Mouse (Mus musculus) cerebellum, adult 2 months (tissue): ENCODE data around the gene Shroom1. TPM values are rescaled to one million over a fixed set of nuclear protein-coding genes. Genes with fewer than 3 reads are reported as not detected.

Experiments
- DNase-seq, 2 experiments: peaks; one replicate each; pipeline ENCODE4 v3.0.0; 2021
- H3K27ac ChIP-seq: fragments of 200-500 bp; 2 replicates; pipeline ENCODE4 v1.5.1; 2012; ENCODE audit warnings: low read length, control low read depth, inconsistent platforms; ENCODE audit not compliant: insufficient read depth
- H3K27me3 ChIP-seq: fragments of 200-500 bp; 2 replicates; pipeline ENCODE4 v1.6.1; 2012; ENCODE audit warnings: inconsistent platforms, mild to moderate bottlenecking, low read length, moderate library complexity; ENCODE audit not compliant: control insufficient read depth, insufficient read depth
- H3K4me1 ChIP-seq: fragments of 200-500 bp; 2 replicates; pipeline ENCODE4 v1.6.1; 2011; ENCODE audit warnings: low read length; ENCODE audit not compliant: control insufficient read depth, insufficient read depth
- H3K4me3 ChIP-seq: fragments of 200-500 bp; replicated peaks from 2 replicates; pipeline ENCODE3; 2011; ENCODE audit warnings: mild to moderate bottlenecking, low read depth, low read length, control low read depth; ENCODE audit not compliant: insufficient read depth
- CTCF ChIP-seq: fragments of 200-500 bp; IDR thresholded peaks from 2 replicates; pipeline ENCODE4 v1.5.1; 2011; ENCODE audit warnings: low read depth, mild to moderate bottlenecking, control low read depth, low read length, moderate library complexity, borderline replicate concordance; ENCODE audit not compliant: insufficient read depth
- POLR2A ChIP-seq: fragments of 200-500 bp; IDR thresholded peaks from 2 replicates; pipeline ENCODE4 v1.6.1; 2011; ENCODE audit warnings: low read length, control low read depth, borderline replicate concordance; ENCODE audit not compliant: insufficient read depth
- WGBS: fragments of 180-500 bp; shearing (Covaris S2); methylation state at CpG from one replicate; pipeline ENCODE4 v1.1.7; 2018; 5-methylcytosine and 5-hydroxymethylcytosine counted together
- polyA plus RNA-seq: library from polyadenylated mRNA; depleted of rRNA; stranded (reverse); fragments of >200 nt; gene quantifications from 2 replicates; pipeline ENCODE4 v1.2.3, GENCODE M21; 2012

Gene Shroom1
- polyA plus RNA-seq, 1 experiment: 8.8 TPM

GRCm38 (mm10) chr11:53486822-53487594, 30.0 kb downstream of the Shroom1 start:
- WGBS: 28% methylated on average over 27 of the region's 27 CpGs
- Histone ChIP-seq H3K4me3 (peak overlapping the region; percentile 66), H3K27me3 (no peaks in the 10 kb centered on the region), H3K27ac (peak overlapping the region; percentile 82), H3K4me1 (peaks cover 11% of the 10 kb centered on the region; the same call in 1 of the 2 replicates)
- DNase-seq: peak; percentile 85 to 88
- TF ChIP-seq POLR2A (peak; percentile 68; the same call in 1 of the 2 replicates), CTCF (no peak)

GRCm38 (mm10) chr11:53489007-53489406, 32.0 kb downstream of the Shroom1 start:
- whole genome bisulfite sequencing: 97% methylated on average over 5 of the region's 5 CpGs
- Histone ChIP-seq H3K4me1 (peaks cover 5% of the 10 kb centered on the region; the same call in 1 of the 2 replicates), H3K4me3 (no peak overlapping the region), H3K27me3 (no peaks in the 10 kb centered on the region), H3K27ac (no peak overlapping the region)
- no peak for DNase-seq
- TF ChIP-seq POLR2A: no peak
- no peak for TF ChIP-seq CTCF

GRCm38 (mm10) chr11:53489421-53489820, 32.4 kb downstream of the Shroom1 start:
- no peak for TF ChIP-seq CTCF
- no peak for TF ChIP-seq POLR2A
- 83% methylated on average over 9 of the region's 9 CpGs for WGBS

GRCm38 (mm10) chr11:53491954-53492401, 35.0 kb downstream of the Shroom1 start:
- H3K4me3 ChIP-seq: no peak overlapping the region
- WGBS: 56% methylated on average over 8 of the region's 8 CpGs
- H3K4me1 ChIP-seq: peaks cover 5% of the 10 kb centered on the region; the same call in 1 of the 2 replicates
- no peaks in the 10 kb centered on the region for H3K27me3 ChIP-seq
- H3K27ac ChIP-seq: no peak overlapping the region
- TF ChIP-seq CTCF: no peak
- no peak for TF ChIP-seq POLR2A
- DNase-seq: peak in 1 of 2 experiments; percentile 50

More at GRCm38 (mm10) chr11:53489421-53489820, 32.4 kb downstream of the Shroom1 start:
- DNase-seq: no peak
- Histone ChIP-seq H3K4me3 (no peak overlapping the region), H3K27me3 (no peaks in the 10 kb centered on the region), H3K27ac (no peak overlapping the region), H3K4me1 (peaks cover 5% of the 10 kb centered on the region; the same call in 1 of the 2 replicates)

GRCm38 (mm10) chr11:53493243-53493955, 36.4 kb downstream of the Shroom1 start:
- peaks cover 8% of the 10 kb centered on the region for H3K4me1 ChIP-seq
- WGBS: 87% methylated on average over 3 of the region's 3 CpGs
- no peak overlapping the region for H3K4me3 ChIP-seq
- H3K27ac ChIP-seq: no peak overlapping the region
- no peak for DNase-seq
- H3K27me3 ChIP-seq: no peaks in the 10 kb centered on the region
- no peak for TF ChIP-seq POLR2A

GRCm38 (mm10) chr11:53495417-53495816, 38.4 kb downstream of the Shroom1 start:
- no peak overlapping the region for H3K4me3 ChIP-seq
- H3K27me3 ChIP-seq: no peaks in the 10 kb centered on the region
- no peak for TF ChIP-seq CTCF
- TF ChIP-seq POLR2A: no peak
- DNase-seq: no peak
- H3K27ac ChIP-seq: peak overlapping the region; percentile 41; the same call in 1 of the 2 replicates
- 73% methylated on average over 6 of the region's 6 CpGs for WGBS
- H3K4me1 ChIP-seq: peaks cover 13% of the 10 kb centered on the region

GRCm38 (mm10) chr11:53496946-53497345, 39.9 kb downstream of the Shroom1 start:
- Histone ChIP-seq H3K27ac (peak overlapping the region; percentile 44), H3K27me3 (no peaks in the 10 kb centered on the region), H3K4me3 (no peak overlapping the region), H3K4me1 (peaks cover 13% of the 10 kb centered on the region)
- no peak for TF ChIP-seq CTCF
- TF ChIP-seq POLR2A: no peak
- peak; percentile 46 to 60 for DNase-seq
- 13% methylated on average over 6 of the region's 6 CpGs for WGBS

GRCm38 (mm10) chr11:53500569-53500968, 43.6 kb downstream of the Shroom1 start:
- Histone ChIP-seq H3K4me3 (no peak overlapping the region), H3K4me1 (peaks cover 22% of the 10 kb centered on the region), H3K27me3 (no peaks in the 10 kb centered on the region), H3K27ac (no peak overlapping the region)
- WGBS: 54% methylated on average over 11 of the region's 11 CpGs
- TF ChIP-seq POLR2A: no peak
- TF ChIP-seq CTCF: no peak
- no peak for DNase-seq
